Mouse (Mus musculus) granulocyte monocyte progenitor cell, adult 5-6 weeks (primary cell): Measurements from ENCODE around the gene Usp2. TPM values are rescaled to one million over a fixed set of nuclear protein-coding genes. Genes with fewer than 3 reads are reported as not detected.

Source experiments
- ATAC-seq: replicated peaks from 2 replicates; pipeline ENCODE4 v1.8.0; 2016; ENCODE audit warnings: mild to moderate bottlenecking, moderate TSS enrichment, inconsistent platforms; ENCODE audit not compliant: poor library complexity, severe bottlenecking
- total RNA-seq, 2 experiments: library from RNA; stranded (forward) in 1 of 2; stranded (reverse) in 1 of 2; fragments of 200-712, 200-1000 nt in 1 of 2; fragments of >200 nt in 1 of 2; fragmentation: Nextera tagmentation in 1 of 2; gene quantifications; 2 replicates each; pipeline ENCODE4 v1.2.3; 2014 to 2017

Gene Usp2
- total RNA-seq, 2 experiments from 2014 or later: 3.1 to 12.0 TPM

GRCm38 (mm10) chr9:44135731-44136411 lies 69.0 kb downstream of the Usp2 start:
- ATAC-seq: no peak

- no peak for ATAC-seq
Measured at GRCm38 (mm10) chr9:44137846-44138245, 71.0 kb downstream of the Usp2 start.

- no peak for ATAC-seq
Measured at GRCm38 (mm10) chr9:44141951-44142350, 75.1 kb downstream of the Usp2 start.

GRCm38 (mm10) chr9:44143421-44143820 lies 76.6 kb downstream of the Usp2 start:
- ATAC-seq: no peak

GRCm38 (mm10) chr9:44144023-44144717 lies 77.3 kb downstream of the Usp2 start:
- no peak for ATAC-seq

GRCm38 (mm10) chr9:44144718-44145060 lies 77.9 kb downstream of the Usp2 start:
- ATAC-seq: no peak

Other genes starting within 250 kb of the Usp2 start
- 3.3 TPM in 1 of 2 replicates, not detected in the other for gene Thy1, start 23.6 kb upstream of the Usp2 start, total RNA-seq (2014; fragmentation: Nextera tagmentation)
- gene Thy1, start 23.6 kb upstream of the Usp2 start, total RNA-seq (2017): not detected in 2 replicates
- not detected in 2 replicates for gene Mfrp, start 34.7 kb downstream of the Usp2 start, total RNA-seq (2014; fragmentation: Nextera tagmentation)
- gene Mfrp, start 34.7 kb downstream of the Usp2 start, total RNA-seq (2017): 0.15 TPM in 1 of 2 replicates, not detected in the other
- not detected in 2 replicates for gene C1qtnf5, start 40.2 kb downstream of the Usp2 start, total RNA-seq (2014; fragmentation: Nextera tagmentation)
- gene C1qtnf5, start 40.2 kb downstream of the Usp2 start, total RNA-seq (2017): not detected in 2 replicates
- gene Gm49380, start 46.5 kb downstream of the Usp2 start, total RNA-seq (2014; fragmentation: Nextera tagmentation): not detected in 2 replicates
- gene Gm49380, start 46.5 kb downstream of the Usp2 start, total RNA-seq (2017): not detected in 2 replicates
- gene Rnf26, start 46.5 kb downstream of the Usp2 start, total RNA-seq (2014; fragmentation: Nextera tagmentation): 44.9 and 55.6 TPM in 2 replicates
- gene Rnf26, start 46.5 kb downstream of the Usp2 start, total RNA-seq (2017): 17.8 and 19.3 TPM in 2 replicates
- not detected in 2 replicates for gene Mcam, start 67.4 kb downstream of the Usp2 start, total RNA-seq (2014; fragmentation: Nextera tagmentation)
- gene Mcam, start 67.4 kb downstream of the Usp2 start, total RNA-seq (2017): 0.47 and 1.7 TPM in 2 replicates
- gene Cbl, start 167.0 kb downstream of the Usp2 start, total RNA-seq (2014; fragmentation: Nextera tagmentation): 89.7 and 108 TPM in 2 replicates
- gene Cbl, start 167.0 kb downstream of the Usp2 start, total RNA-seq (2017): 40.3 and 42.9 TPM in 2 replicates
- not detected in 2 replicates for gene Ccdc153, start 173.7 kb downstream of the Usp2 start, total RNA-seq (2014; fragmentation: Nextera tagmentation)
- gene Ccdc153, start 173.7 kb downstream of the Usp2 start, total RNA-seq (2017): not detected in 2 replicates
- gene Pdzd3, start 184.4 kb downstream of the Usp2 start, total RNA-seq (2014; fragmentation: Nextera tagmentation): not detected in 2 replicates
- 0.22 TPM in 1 of 2 replicates, not detected in the other for gene Pdzd3, start 184.4 kb downstream of the Usp2 start, total RNA-seq (2017)
- 4.9 and 11.1 TPM in 2 replicates for gene Nlrx1, start 201.6 kb downstream of the Usp2 start, total RNA-seq (2014; fragmentation: Nextera tagmentation)
- gene Nlrx1, start 201.6 kb downstream of the Usp2 start, total RNA-seq (2017): 7.3 and 8.4 TPM in 2 replicates
- 0.21 TPM in 1 of 2 replicates, not detected in the other for gene Abcg4, start 221.6 kb downstream of the Usp2 start, total RNA-seq (2014; fragmentation: Nextera tagmentation)
- gene Abcg4, start 221.6 kb downstream of the Usp2 start, total RNA-seq (2017): not detected in 2 replicates
- 12.7 TPM in 2 replicates for gene Hinfp, start 238.7 kb downstream of the Usp2 start, total RNA-seq (2014; fragmentation: Nextera tagmentation)
- gene Hinfp, start 238.7 kb downstream of the Usp2 start, total RNA-seq (2017): 11.6 and 12.2 TPM in 2 replicates